Mouse (Mus musculus): ENCODE data around the gene Mbtd1.

GRCm38 (mm10) chr11:93979502-93980049 lies 93.9 kb downstream of the Mbtd1 start:
- TF ChIP-seq CTCF (IDR thresholded peaks at IDR 0.05): no peak
- no peak for TF ChIP-seq POLR2A (IDR thresholded peaks at IDR 0.05; ENCODE audit: insufficient read depth, low read depth, low read length)
- no peak for TF ChIP-seq EP300 (IDR thresholded peaks at IDR 0.05; ENCODE audit: insufficient read depth, low read depth, low read length)

Measured in heart, adult 2 months (tissue).